Mouse (Mus musculus) hindbrain, embryonic 14.5 days (tissue): Measurements from ENCODE around the gene Atp11a. TPM values are rescaled to one million over a fixed set of nuclear protein-coding genes. Genes with fewer than 3 reads are reported as not detected.

ENCODE experiments used
- ATAC-seq: fragments of 200-750 bp; cut with Nextera tagmentation; 2 replicates; pipeline ENCODE4 v1.8.0; 2017; ENCODE audit warnings: moderate number of reproducible peaks, mild to moderate bottlenecking, moderate TSS enrichment, moderate library complexity; ENCODE audit not compliant: low FRiP score
- DNase-seq: peaks from one replicate; pipeline ENCODE4 v3.0.0-alpha.2; 2015; ENCODE audit warnings: low spot score
- H3K27ac ChIP-seq: fragments of 300-500 bp; sonication (generic); 2 replicates; pipeline ENCODE4 v1.5.1; 2014; ENCODE audit warnings: mild to moderate bottlenecking, moderate library complexity
- H3K27me3 ChIP-seq: fragments of 300-500 bp; sonication (generic); 2 replicates; pipeline ENCODE4 v1.6.1; 2014; ENCODE audit warnings: mild to moderate bottlenecking, low read length, mixed read lengths; ENCODE audit not compliant: control insufficient read depth, insufficient read depth
- H3K36me3 ChIP-seq: fragments of 300-500 bp; sonication (generic); replicated peaks from 2 replicates; pipeline ENCODE4 v1.6.1; 2014; ENCODE audit not compliant: control insufficient read depth, insufficient read depth
- H3K4me1 ChIP-seq: fragments of 300-500 bp; sonication (generic); replicated peaks from 2 replicates; pipeline ENCODE4 v1.6.1; 2014; ENCODE audit warnings: antibody characterized with exemption, low read length, mixed read lengths; ENCODE audit not compliant: control insufficient read depth, insufficient read depth
- H3K4me2 ChIP-seq: fragments of 300-500 bp; sonication (generic); replicated peaks from 2 replicates; pipeline ENCODE4 v1.6.1; 2014; ENCODE audit warnings: mild to moderate bottlenecking, moderate library complexity
- H3K4me3 ChIP-seq: fragments of 300-500 bp; sonication (generic); replicated peaks from 2 replicates; pipeline ENCODE4 v1.5.1; 2014; ENCODE audit warnings: mild to moderate bottlenecking, low read length
- H3K9ac ChIP-seq: fragments of 300-500 bp; sonication (generic); 2 replicates; pipeline ENCODE4 v1.6.1; 2014
- H3K9me3 ChIP-seq: fragments of 300-500 bp; sonication (generic); 2 replicates; pipeline ENCODE4 v1.6.1; 2016; ENCODE audit warnings: low read length; ENCODE audit not compliant: control insufficient read depth
- WGBS: fragments of 180-500 bp; shearing (Covaris S2); extraction: QIAGEN DNeasy Blood & Tissue Kit; methylation state at CpG from one replicate; pipeline ENCODE4 v1.1.7; 2014; 5-methylcytosine and 5-hydroxymethylcytosine counted together
- polyA plus RNA-seq: library from polyadenylated mRNA; unstranded; fragments of >200 nt; fragmentation: Nextera tagmentation; extraction: Ambion mirVana; gene quantifications from 2 replicates; pipeline ENCODE4 v1.2.1, GENCODE M21; 2014

Atp11a gene
- polyA plus RNA-seq, 1 experiment from 2014 or later = 14.8 TPM

DNA sequence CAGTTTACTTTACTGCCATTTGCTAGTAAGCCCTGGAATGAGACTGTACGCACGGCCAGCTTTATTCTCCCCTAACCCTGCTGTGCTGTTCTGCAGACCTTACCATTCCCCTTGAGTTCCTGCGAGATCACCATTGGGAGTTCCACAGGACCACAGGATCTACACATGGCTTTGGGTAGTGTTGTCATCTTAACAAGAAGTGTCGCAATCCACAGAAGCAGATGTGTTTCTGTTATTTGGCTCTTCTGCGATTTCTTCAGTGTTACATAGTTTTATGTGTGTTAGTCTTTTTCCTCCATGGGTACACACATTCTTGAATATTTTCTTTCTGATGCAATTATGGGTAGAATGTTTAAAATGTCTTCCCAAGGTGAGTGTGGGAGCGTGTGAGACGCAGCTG is 84.0 kb downstream of the Atp11a start:
- Histone ChIP-seq H3K36me3 (peaks cover 82% of the 10 kb centered on the region), H3K9me3 (no peaks in the 10 kb centered on the region), H3K4me3 (no peak overlapping the region), H3K4me1 (no peaks in the 10 kb centered on the region), H3K4me2 (no peak overlapping the region), H3K9ac (no peak overlapping the region), H3K27ac (no peak overlapping the region), H3K27me3 (no peaks in the 10 kb centered on the region)
- 86% methylated on average over 7 of the region's 7 CpGs for WGBS
- no peak for DNase-seq
- no peak for ATAC-seq

DNA sequence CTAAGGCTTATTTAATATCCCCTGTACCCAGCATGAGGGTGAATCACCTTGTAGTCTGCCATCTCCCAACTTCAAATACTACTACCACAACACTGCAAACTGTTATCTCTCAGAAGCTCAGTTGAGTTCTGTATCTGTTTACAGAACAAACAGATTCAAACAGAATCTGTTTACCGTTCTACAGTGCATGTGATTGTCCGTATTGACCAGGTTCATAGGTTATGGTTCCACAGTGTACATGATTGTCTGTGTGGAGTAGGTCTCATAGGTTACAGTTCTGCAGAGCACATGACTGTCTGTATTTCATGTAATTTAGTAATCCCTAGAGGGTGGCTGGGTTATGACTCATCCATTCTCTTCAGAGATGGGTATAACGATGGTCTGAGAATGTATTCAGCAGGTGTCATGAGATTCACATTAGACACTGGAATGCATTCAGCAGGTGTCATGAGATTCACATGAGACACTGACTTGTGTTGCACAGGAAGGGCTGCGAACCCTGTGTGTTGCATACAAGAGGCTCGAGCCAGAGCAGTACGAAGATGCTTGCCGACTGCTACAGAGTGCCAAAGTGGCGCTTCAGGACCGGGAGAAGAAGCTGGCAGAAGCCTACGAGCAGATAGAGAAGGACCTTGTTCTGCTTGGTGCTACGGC is 85.7 kb downstream of the Atp11a start:
- no peaks in the 10 kb centered on the region for H3K27me3 ChIP-seq
- H3K36me3 ChIP-seq = peaks cover 85% of the 10 kb centered on the region
- no peak overlapping the region for H3K4me2 ChIP-seq
- no peak overlapping the region for H3K4me3 ChIP-seq
- no peak overlapping the region for H3K27ac ChIP-seq
- no peak overlapping the region for H3K9ac ChIP-seq
- WGBS = 91% methylated on average over 11 of the region's 11 CpGs
- no peaks in the 10 kb centered on the region for H3K4me1 ChIP-seq
- ATAC-seq = no peak
- no peaks in the 10 kb centered on the region for H3K9me3 ChIP-seq
- no peak for DNase-seq

- DNase-seq (no peak), ATAC-seq (no peak)
- WGBS = 92% methylated on average over 16 of the region's 16 CpGs
- peaks cover 89% of the 10 kb centered on the region for H3K36me3 ChIP-seq
- no peaks in the 10 kb centered on the region for H3K4me1 ChIP-seq
- no peak overlapping the region for H3K27ac ChIP-seq
- no peaks in the 10 kb centered on the region for H3K9me3 ChIP-seq
- H3K9ac ChIP-seq = no peak overlapping the region
- no peak overlapping the region for H3K4me2 ChIP-seq
- no peak overlapping the region for H3K4me3 ChIP-seq
- H3K27me3 ChIP-seq = no peaks in the 10 kb centered on the region
These were observed 87.6 kb downstream of the Atp11a start for GRCm38 (mm10) chr8:12844347-12844950.

- H3K4me1 ChIP-seq = no peaks in the 10 kb centered on the region
- DNase-seq = no peak
- no peak overlapping the region for H3K27ac ChIP-seq
- H3K9me3 ChIP-seq = no peaks in the 10 kb centered on the region
- ATAC-seq = no peak
- H3K9ac ChIP-seq = no peak overlapping the region
- H3K4me3 ChIP-seq = no peak overlapping the region
- 93% methylated on average over 6 of the region's 6 CpGs for WGBS
- no peaks in the 10 kb centered on the region for H3K27me3 ChIP-seq
- no peak overlapping the region for H3K4me2 ChIP-seq
- peaks cover 92% of the 10 kb centered on the region for H3K36me3 ChIP-seq
These were observed 89.6 kb downstream of the Atp11a start for GRCm38 (mm10) chr8:12846447-12846846.

DNA sequence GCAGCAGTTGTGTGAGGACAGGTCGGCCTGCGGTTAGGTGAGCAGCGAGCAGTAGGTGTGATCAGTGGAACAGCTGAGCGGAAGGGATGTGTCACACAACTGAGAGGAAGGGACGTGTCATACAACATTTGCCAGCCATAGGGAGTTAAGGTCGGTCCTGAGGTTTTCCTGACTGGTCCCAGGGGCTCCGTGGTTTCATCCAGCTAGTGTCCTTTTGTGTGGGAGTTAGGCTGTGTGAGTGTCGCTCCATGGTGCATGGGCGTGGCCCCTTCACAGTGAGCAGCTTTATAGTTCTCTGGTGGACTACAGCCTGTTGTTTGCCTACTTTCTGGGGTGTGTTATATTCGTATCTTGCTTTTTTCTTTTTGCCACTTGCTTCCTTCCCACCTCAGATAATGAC is 94.4 kb downstream of the Atp11a start:
- Histone ChIP-seq H3K4me1 (no peaks in the 10 kb centered on the region), H3K9me3 (no peaks in the 10 kb centered on the region), H3K9ac (no peak overlapping the region), H3K27me3 (no peaks in the 10 kb centered on the region), H3K36me3 (peaks cover 74% of the 10 kb centered on the region), H3K4me3 (no peak overlapping the region), H3K27ac (no peak overlapping the region), H3K4me2 (no peak overlapping the region)
- DNase-seq (no peak), ATAC-seq (no peak)
- WGBS = 90% methylated on average over 10 of the region's 10 CpGs

- Histone ChIP-seq H3K4me1 (no peaks in the 10 kb centered on the region), H3K9ac (no peak overlapping the region), H3K27me3 (no peaks in the 10 kb centered on the region), H3K27ac (no peak overlapping the region), H3K4me3 (no peak overlapping the region), H3K4me2 (no peak overlapping the region), H3K36me3 (peaks cover 59% of the 10 kb centered on the region), H3K9me3 (no peaks in the 10 kb centered on the region)
- no peak for ATAC-seq
- DNase-seq = no peak
- 77% methylated on average over 15 of the region's 15 CpGs for WGBS
These were observed 99.2 kb downstream of the Atp11a start for GRCm38 (mm10) chr8:12856038-12856437.

DNA sequence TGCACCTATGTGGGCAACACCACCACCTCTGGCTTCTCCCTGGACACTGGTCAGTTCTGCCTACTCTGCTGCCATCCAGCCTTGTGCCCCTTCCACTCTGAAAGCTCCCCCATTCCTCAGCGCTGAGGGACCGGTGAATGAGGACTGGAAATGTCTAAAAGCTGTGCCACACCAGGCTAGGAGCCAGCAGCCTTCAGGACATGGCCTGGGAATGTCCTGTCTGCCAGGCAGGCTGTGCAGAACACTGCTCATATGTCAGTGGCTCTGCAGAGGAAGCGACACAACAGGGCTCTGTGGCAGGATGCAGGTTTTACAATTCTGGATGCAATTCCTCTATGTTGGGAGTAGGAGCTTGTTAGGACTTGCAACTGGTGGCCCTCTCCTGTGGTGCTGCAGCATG is 106.2 kb downstream of the Atp11a start:
- ATAC-seq (no peak), DNase-seq (no peak)
- Histone ChIP-seq H3K27ac (no peak overlapping the region), H3K4me3 (no peak overlapping the region), H3K27me3 (no peaks in the 10 kb centered on the region), H3K4me2 (no peak overlapping the region), H3K36me3 (peaks cover 72% of the 10 kb centered on the region), H3K9me3 (no peaks in the 10 kb centered on the region), H3K4me1 (no peaks in the 10 kb centered on the region), H3K9ac (no peak overlapping the region)
- 87% methylated on average over 3 of the region's 3 CpGs for WGBS

DNA sequence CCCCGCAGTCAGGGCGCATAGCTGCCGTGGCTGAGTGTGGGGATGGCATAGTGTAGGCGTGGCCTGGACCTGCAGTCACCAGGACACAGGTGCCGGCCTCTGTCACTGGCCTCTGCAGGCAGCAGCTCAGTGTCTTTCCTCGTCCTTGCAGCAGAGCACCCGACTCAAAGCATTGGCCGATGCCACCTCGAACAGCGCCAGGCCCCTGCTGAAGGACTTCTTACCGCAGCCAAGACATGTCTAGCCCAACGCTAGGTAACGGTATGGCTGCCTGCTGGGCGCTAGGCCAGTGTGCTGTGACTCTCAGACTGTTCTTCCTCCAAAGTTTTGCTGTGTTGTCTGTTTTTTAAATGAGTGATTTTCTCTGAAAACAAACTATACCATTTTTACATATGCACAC is 106.8 kb downstream of the Atp11a start:
- no peak for ATAC-seq
- WGBS = 81% methylated on average over 14 of the region's 14 CpGs
- no peak for DNase-seq
- Histone ChIP-seq H3K4me1 (no peaks in the 10 kb centered on the region), H3K9me3 (no peaks in the 10 kb centered on the region), H3K36me3 (peaks cover 71% of the 10 kb centered on the region), H3K27me3 (no peaks in the 10 kb centered on the region), H3K4me2 (no peak overlapping the region), H3K4me3 (no peak overlapping the region), H3K9ac (no peak overlapping the region), H3K27ac (no peak overlapping the region)

- H3K4me2 ChIP-seq = no peak overlapping the region
- H3K4me1 ChIP-seq = 0 out of 2 replicates have a peak, but pooled peaks cover under 1% of the 10 kb centered on the region
- DNase-seq (no peak), ATAC-seq (no peak)
- no peak overlapping the region for H3K9ac ChIP-seq
- no peaks in the 10 kb centered on the region for H3K27me3 ChIP-seq
- no peak overlapping the region for H3K4me3 ChIP-seq
- H3K27ac ChIP-seq = no peak overlapping the region
- no peaks in the 10 kb centered on the region for H3K9me3 ChIP-seq
- H3K36me3 ChIP-seq = peaks cover 54% of the 10 kb centered on the region
- 61% methylated on average over 6 of the region's 6 CpGs for WGBS
These were observed 109.0 kb downstream of the Atp11a start for GRCm38 (mm10) chr8:12865790-12866189.
